Mouse (Mus musculus) thymus, adult 2 months (tissue): ENCODE measurements around the gene Aspdh.

ENCODE experiments used
- CTCF ChIP-seq: fragments of 200-500 bp; IDR thresholded peaks from 2 replicates; pipeline ENCODE4 v1.5.1; 2012; ENCODE audit warnings: mild to moderate bottlenecking, control low read depth, low read length, moderate library complexity, borderline replicate concordance; ENCODE audit not compliant: control insufficient read depth, poor library complexity, insufficient read depth; ENCODE audit errors: extremely low read depth
- POLR2A ChIP-seq: fragments of 200-500 bp; IDR thresholded peaks from 2 replicates; pipeline ENCODE4 v1.6.1; 2012; ENCODE audit warnings: mild to moderate bottlenecking, low read length, control low read depth, moderate library complexity; ENCODE audit not compliant: control insufficient read depth, poor library complexity, insufficient read depth; ENCODE audit errors: extremely low read depth

DNA sequence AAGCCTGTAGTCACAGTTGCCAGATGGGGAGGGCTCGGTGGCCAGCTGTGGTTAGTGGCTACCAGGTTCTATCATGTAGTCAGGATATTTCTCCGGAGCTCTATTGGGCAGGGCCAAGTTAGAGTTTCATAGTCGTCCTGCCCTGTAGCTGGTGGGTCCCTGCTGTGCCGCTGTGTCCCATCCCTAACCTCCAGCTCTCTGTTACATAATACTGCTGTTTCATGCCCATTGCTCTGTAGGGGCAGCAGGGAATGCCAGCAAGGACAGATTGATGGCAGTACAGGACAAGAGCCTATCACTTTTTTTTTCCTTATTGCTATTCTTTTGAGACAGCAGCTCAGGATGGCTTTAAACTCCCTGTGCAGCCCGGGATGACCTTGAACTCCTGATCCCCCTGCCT, 29.4 kb upstream of the Aspdh start:
- TF ChIP-seq CTCF (no peak), POLR2A (no peak)
